Mouse (Mus musculus) forebrain, embryonic 11.5 days (tissue): ENCODE data around the gene Tmem208. TPM values are rescaled to one million over a fixed set of nuclear protein-coding genes. Genes with fewer than 3 reads are reported as not detected.

Experiments used
- ATAC-seq: fragments of 200-750 bp; cut with Nextera tagmentation; replicated peaks from 2 replicates; pipeline ENCODE4 v1.8.0; 2017; ENCODE audit warnings: moderate TSS enrichment; ENCODE audit not compliant: low FRiP score
- DNase-seq: peaks from one replicate; pipeline ENCODE4 v3.0.0-alpha.2; 2017; ENCODE audit warnings: low spot score
- H3K27ac ChIP-seq: fragments of 300-500 bp; sonication (generic); 2 replicates; pipeline ENCODE4 v1.5.1; 2014; ENCODE audit warnings: low read depth, low read length
- H3K27me3 ChIP-seq: fragments of 300-500 bp; sonication (generic); 2 replicates; pipeline ENCODE4 v1.6.1; 2014; ENCODE audit warnings: mild to moderate bottlenecking, low read length, mixed read lengths; ENCODE audit not compliant: control insufficient read depth, insufficient read depth
- H3K36me3 ChIP-seq: fragments of 300-500 bp; sonication (generic); 2 replicates; pipeline ENCODE4 v1.6.1; 2014; ENCODE audit warnings: mild to moderate bottlenecking, low read length, moderate library complexity, mixed read lengths; ENCODE audit not compliant: control insufficient read depth, insufficient read depth
- H3K4me1 ChIP-seq: fragments of 300-500 bp; sonication (generic); replicated peaks from 2 replicates; pipeline ENCODE4 v1.6.1; 2014; ENCODE audit warnings: low read length, mixed read lengths; ENCODE audit not compliant: control insufficient read depth, insufficient read depth
- H3K4me2 ChIP-seq: fragments of 300-500 bp; sonication (generic); 2 replicates; pipeline ENCODE4 v1.6.1; 2014; ENCODE audit warnings: low read depth, mild to moderate bottlenecking, low read length, moderate library complexity, mixed read lengths; ENCODE audit not compliant: severe bottlenecking
- H3K4me3 ChIP-seq: fragments of 300-500 bp; sonication (generic); 2 replicates; pipeline ENCODE4 v1.5.1; 2014; ENCODE audit warnings: low read depth, low read length
- H3K9ac ChIP-seq: fragments of 300-500 bp; sonication (generic); 2 replicates; pipeline ENCODE4 v1.6.1; 2014; ENCODE audit warnings: low read length
- H3K9me3 ChIP-seq: fragments of 300-500 bp; sonication (generic); 2 replicates; pipeline ENCODE4 v1.6.1; 2016; ENCODE audit warnings: low read length, mixed read lengths; ENCODE audit not compliant: control insufficient read depth
- WGBS: fragments of 180-500 bp; shearing (Covaris S2); extraction: QIAGEN DNeasy Blood & Tissue Kit; methylation state at CpG from one replicate; pipeline ENCODE4 v1.1.7; 2014; 5-methylcytosine and 5-hydroxymethylcytosine counted together
- polyA plus RNA-seq: library from polyadenylated mRNA; unstranded; fragments of >200 nt; fragmentation: Nextera tagmentation; extraction: Ambion mirVana; gene quantifications from 2 replicates; pipeline ENCODE4 v1.2.1, GENCODE M21; 2014

The Tmem208 gene
- polyA plus RNA-seq, 1 experiment from 2014 or later = 85.0 TPM

GRCm38 (mm10) chr8:105312891-105313481 is 13.2 kb upstream of the Tmem208 start:
- Histone ChIP-seq H3K27ac (no peak overlapping the region), H3K4me3 (no peak overlapping the region), H3K4me2 (no peak overlapping the region), H3K4me1 (no peaks in the 10 kb centered on the region), H3K27me3 (no peaks in the 10 kb centered on the region), H3K9ac (no peak overlapping the region), H3K36me3 (peaks cover under 1% of the 10 kb centered on the region; the same call in 1 of the 2 replicates), H3K9me3 (no peaks in the 10 kb centered on the region)
- ATAC-seq (no peak), DNase-seq (no peak)
- WGBS = 84% methylated on average over 8 of the region's 8 CpGs

- Histone ChIP-seq H3K4me3 (no peak overlapping the region), H3K27me3 (no peaks in the 10 kb centered on the region), H3K36me3 (no peaks in the 10 kb centered on the region; the same call in 1 of the 2 replicates), H3K9me3 (no peaks in the 10 kb centered on the region), H3K9ac (no peak overlapping the region), H3K4me1 (no peaks in the 10 kb centered on the region), H3K4me2 (no peak overlapping the region), H3K27ac (no peak overlapping the region)
- DNase-seq (no peak), ATAC-seq (peak; percentile 29; the same call in 1 of the 2 replicates)
- 80% methylated on average over 9 of the region's 9 CpGs for WGBS
Observed at GRCm38 (mm10) chr8:105313622-105314402, 12.3 kb upstream of the Tmem208 start.

- H3K4me3 ChIP-seq = no peak overlapping the region
- H3K4me1 ChIP-seq = no peaks in the 10 kb centered on the region
- ATAC-seq = no peak
- H3K27ac ChIP-seq = no peak overlapping the region
- no peaks in the 10 kb centered on the region for H3K9me3 ChIP-seq
- H3K27me3 ChIP-seq = no peaks in the 10 kb centered on the region
- WGBS = 93% methylated on average over 18 of the region's 18 CpGs
- H3K4me2 ChIP-seq = no peak overlapping the region
- no peak overlapping the region for H3K9ac ChIP-seq
- no peaks in the 10 kb centered on the region; the same call in 1 of the 2 replicates for H3K36me3 ChIP-seq
- no peak for DNase-seq
Observed at GRCm38 (mm10) chr8:105315073-105315769, 10.9 kb upstream of the Tmem208 start.

DNA sequence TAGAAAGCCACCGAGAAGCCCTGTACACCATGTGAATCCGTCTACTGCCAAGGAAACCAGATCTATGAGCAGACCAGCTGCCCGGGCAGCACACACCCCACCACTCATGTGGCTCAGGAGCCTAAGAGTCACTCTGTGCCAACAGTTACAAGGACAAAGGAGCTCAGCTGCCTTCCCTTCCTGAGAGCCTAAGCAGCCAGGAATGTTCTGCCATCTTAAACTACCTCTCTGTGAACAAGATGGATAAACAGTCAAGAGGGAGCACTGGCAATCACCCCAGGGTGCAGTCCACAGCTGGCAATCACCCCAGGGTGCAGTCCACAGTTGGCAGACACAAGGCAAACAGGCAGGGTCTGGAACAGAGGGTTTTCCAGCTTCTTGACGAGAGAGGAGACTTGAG is 8.2 kb upstream of the Tmem208 start:
- ATAC-seq = no peak
- H3K4me1 ChIP-seq = no peaks in the 10 kb centered on the region
- H3K36me3 ChIP-seq = no peaks in the 10 kb centered on the region; the same call in 1 of the 2 replicates
- H3K27ac ChIP-seq = no peak overlapping the region
- H3K4me3 ChIP-seq = no peak overlapping the region
- DNase-seq = no peak
- H3K9ac ChIP-seq = no peak overlapping the region
- no peaks in the 10 kb centered on the region for H3K27me3 ChIP-seq
- 88% methylated on average over 4 of the region's 4 CpGs for WGBS
- H3K9me3 ChIP-seq = no peaks in the 10 kb centered on the region
- no peak overlapping the region for H3K4me2 ChIP-seq

DNA sequence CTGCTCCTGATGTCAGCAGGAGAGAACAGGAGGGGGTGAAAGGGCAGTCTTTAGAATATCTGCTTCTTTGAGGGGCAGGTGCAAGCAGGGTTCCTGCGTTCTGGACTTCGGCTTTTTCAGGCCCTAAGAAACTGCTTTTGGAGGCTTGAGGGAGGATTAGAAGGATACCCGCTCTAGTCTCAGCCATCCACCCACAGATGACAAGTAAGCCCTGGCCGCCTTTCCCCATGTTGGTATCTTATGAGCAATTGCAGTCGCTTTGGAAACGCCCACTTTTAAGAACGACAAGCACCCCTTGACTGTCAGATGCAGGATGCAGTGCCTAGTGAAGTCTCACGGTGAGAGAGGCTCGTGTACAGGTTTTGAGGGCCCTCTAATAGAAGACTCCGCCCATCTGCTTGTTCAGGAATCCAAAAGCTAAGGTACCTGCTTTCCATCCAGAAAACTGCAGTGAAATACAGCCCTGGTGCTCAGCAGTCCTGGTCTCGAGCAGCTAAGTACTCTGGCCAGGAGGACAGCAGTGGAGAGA is 7.4 kb upstream of the Tmem208 start:
- Histone ChIP-seq H3K27me3 (no peaks in the 10 kb centered on the region), H3K9me3 (no peaks in the 10 kb centered on the region), H3K4me3 (no peak overlapping the region), H3K27ac (no peak overlapping the region), H3K4me1 (no peaks in the 10 kb centered on the region), H3K36me3 (no peaks in the 10 kb centered on the region; the same call in 1 of the 2 replicates), H3K9ac (no peak overlapping the region), H3K4me2 (no peak overlapping the region)
- ATAC-seq (no peak), DNase-seq (peak; percentile 42)
- WGBS = 84% methylated on average over 11 of the region's 11 CpGs

DNA sequence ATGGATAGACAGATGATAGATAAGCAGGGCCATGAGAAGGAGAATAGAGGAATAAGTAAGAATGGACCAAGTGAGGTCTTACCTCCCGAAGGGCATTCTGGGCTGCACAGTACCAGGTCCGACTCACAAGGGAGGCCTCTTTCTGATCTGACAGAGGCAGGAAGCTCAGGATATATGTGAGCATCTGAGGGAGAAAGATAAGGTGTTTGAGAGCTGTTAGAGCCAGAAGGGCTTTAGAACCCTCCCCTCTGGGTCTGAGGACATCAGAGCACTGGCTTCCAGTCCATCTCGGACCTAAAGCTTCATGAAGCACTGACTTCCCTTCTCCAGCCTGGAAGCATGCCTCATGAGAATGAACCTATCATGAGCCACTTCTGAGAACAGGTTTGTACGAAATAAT is 3.0 kb upstream of the Tmem208 start:
- no peak overlapping the region for H3K4me3 ChIP-seq
- H3K27ac ChIP-seq = no peak overlapping the region
- WGBS = 90% methylated on average over 4 of the region's 4 CpGs
- no peaks in the 10 kb centered on the region for H3K27me3 ChIP-seq
- H3K4me2 ChIP-seq = no peak overlapping the region
- H3K36me3 ChIP-seq = no peaks in the 10 kb centered on the region; the same call in 1 of the 2 replicates
- no peak for ATAC-seq
- H3K9me3 ChIP-seq = no peaks in the 10 kb centered on the region
- DNase-seq = peak; percentile 9
- H3K9ac ChIP-seq = no peak overlapping the region
- H3K4me1 ChIP-seq = peaks cover 7% of the 10 kb centered on the region; the same call in 1 of the 2 replicates

DNA sequence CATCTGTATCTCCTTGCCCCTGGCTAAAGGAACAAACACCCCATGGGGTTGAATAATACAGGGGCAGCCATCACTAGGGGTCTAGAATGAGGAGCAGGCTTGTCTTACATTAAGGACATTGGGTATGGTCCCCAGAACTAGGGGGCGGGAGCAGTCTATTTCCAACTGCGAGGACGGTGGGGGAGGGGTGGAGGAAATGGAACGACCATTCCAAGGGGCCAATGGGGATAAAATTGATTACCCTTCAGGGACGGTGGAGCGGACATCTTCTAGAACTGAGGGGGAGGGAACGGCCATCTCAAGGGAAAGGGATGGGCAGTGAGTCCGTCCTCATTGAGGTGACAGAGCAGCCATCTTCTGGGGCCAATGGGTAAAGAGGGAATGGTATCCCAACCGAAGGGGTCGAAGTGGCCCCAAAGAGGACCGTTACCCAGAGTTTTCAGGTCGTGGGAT is 487 bp upstream of the Tmem208 start:
- H3K4me3 ChIP-seq = peak overlapping the region; percentile 78
- H3K9me3 ChIP-seq = no peaks in the 10 kb centered on the region
- peak; percentile 76 for ATAC-seq
- H3K4me2 ChIP-seq = peak overlapping the region; percentile 73
- peak overlapping the region; percentile 75 for H3K9ac ChIP-seq
- H3K27me3 ChIP-seq = no peaks in the 10 kb centered on the region
- no peaks in the 10 kb centered on the region; the same call in 1 of the 2 replicates for H3K36me3 ChIP-seq
- peaks cover 7% of the 10 kb centered on the region; the same call in 1 of the 2 replicates for H3K4me1 ChIP-seq
- no peak overlapping the region for H3K27ac ChIP-seq
- WGBS = 1% methylated on average over 12 of the region's 12 CpGs
- no peak for DNase-seq

GRCm38 (mm10) chr8:105326968-105327367 is 814 bp downstream of the Tmem208 start:
- Histone ChIP-seq H3K36me3 (peaks cover 7% of the 10 kb centered on the region), H3K27me3 (no peaks in the 10 kb centered on the region), H3K4me2 (peak overlapping the region; percentile 73), H3K27ac (no peak overlapping the region), H3K4me1 (peaks cover 7% of the 10 kb centered on the region; the same call in 1 of the 2 replicates), H3K9ac (peak overlapping the region; percentile 75), H3K4me3 (peak overlapping the region; percentile 78), H3K9me3 (no peaks in the 10 kb centered on the region)
- no peak for DNase-seq
- 47% methylated on average over 6 of the region's 6 CpGs for WGBS
- no peak for ATAC-seq
